Mouse (Mus musculus) small intestine, adult 2 months (tissue): Measurements from ENCODE around the gene Map3k6. TPM values are rescaled to one million over a fixed set of nuclear protein-coding genes. Genes with fewer than 3 reads are reported as not detected.
A peak's percentile ranks its signal among the peaks of the same experiment; 100 is the strongest.

Experiments used
- H3K27ac ChIP-seq: fragments of 200-500 bp; 2 replicates; pipeline ENCODE4 v1.5.1; 2012; ENCODE audit warnings: low read depth, low read length, control low read depth, inconsistent platforms; ENCODE audit not compliant: insufficient read depth
- H3K27me3 ChIP-seq: fragments of 200-500 bp; 2 replicates; pipeline ENCODE4 v1.6.1; 2012; ENCODE audit warnings: mild to moderate bottlenecking, moderate library complexity, low read length, inconsistent platforms; ENCODE audit not compliant: control insufficient read depth, insufficient read depth
- H3K36me3 ChIP-seq: fragments of 200-500 bp; 2 replicates; pipeline ENCODE4 v1.6.1; 2012; ENCODE audit warnings: mild to moderate bottlenecking, low read length, control low read depth, inconsistent platforms; ENCODE audit not compliant: control insufficient read depth, insufficient read depth
- H3K4me1 ChIP-seq: fragments of 200-500 bp; 2 replicates; pipeline ENCODE4 v1.6.1; 2012; ENCODE audit warnings: low read length, inconsistent platforms, mixed read lengths; ENCODE audit not compliant: control insufficient read depth, insufficient read depth, insufficient read length
- H3K4me3 ChIP-seq: fragments of 200-500 bp; 2 replicates; pipeline ENCODE4 v1.5.1; 2012; ENCODE audit warnings: low read depth, mild to moderate bottlenecking, control low read depth, inconsistent platforms, low read length, moderate library complexity
- CTCF ChIP-seq: fragments of 200-500 bp; IDR thresholded peaks from 2 replicates; pipeline ENCODE4 v1.5.1; 2012; ENCODE audit warnings: low read depth, mild to moderate bottlenecking, control low read depth, inconsistent platforms, low read length, moderate library complexity, mixed read lengths; ENCODE audit not compliant: insufficient replicate concordance, insufficient read length; ENCODE audit errors: extremely low read depth
- POLR2A ChIP-seq: fragments of 200-500 bp; IDR thresholded peaks from 2 replicates; pipeline ENCODE4 v1.6.1; 2012; ENCODE audit warnings: low read depth, mild to moderate bottlenecking, control low read depth, inconsistent platforms, low read length, moderate library complexity
- WGBS: fragments of 180-500 bp; shearing (Covaris S2); methylation state at CpG from one replicate; pipeline ENCODE4 v1.1.7; 2018; 5-methylcytosine and 5-hydroxymethylcytosine counted together
- polyA plus RNA-seq: library from polyadenylated mRNA; depleted of rRNA; stranded (reverse); fragments of >200 nt; gene quantifications from 2 replicates; pipeline ENCODE4 v1.2.3, GENCODE M21; 2012

Map3k6 gene
- polyA plus RNA-seq, 1 experiment = 75.5 TPM

GRCm38 (mm10) chr4:133198337-133199180, 42.1 kb upstream of the Map3k6 start:
- Histone ChIP-seq H3K27me3 (no peaks in the 10 kb centered on the region), H3K4me3 (no peak overlapping the region), H3K36me3 (peaks cover 40% of the 10 kb centered on the region), H3K4me1 (peaks cover 20% of the 10 kb centered on the region), H3K27ac (no peak overlapping the region)
- no peak for TF ChIP-seq CTCF
- no peak for TF ChIP-seq POLR2A
- WGBS = 76% methylated on average over 19 of the region's 19 CpGs

- 84% methylated on average over 6 of the region's 6 CpGs for WGBS
- TF ChIP-seq POLR2A (no peak), CTCF (no peak)
- H3K27me3 ChIP-seq = no peaks in the 10 kb centered on the region
- H3K4me3 ChIP-seq = no peak overlapping the region
- no peak overlapping the region for H3K27ac ChIP-seq
- peaks cover 30% of the 10 kb centered on the region for H3K36me3 ChIP-seq
- H3K4me1 ChIP-seq = peaks cover 20% of the 10 kb centered on the region
Observed at GRCm38 (mm10) chr4:133199743-133200142, 40.9 kb upstream of the Map3k6 start.

GRCm38 (mm10) chr4:133200343-133200742, 40.3 kb upstream of the Map3k6 start:
- no peaks in the 10 kb centered on the region for H3K27me3 ChIP-seq
- no peak overlapping the region for H3K4me3 ChIP-seq
- peaks cover 20% of the 10 kb centered on the region for H3K4me1 ChIP-seq
- H3K36me3 ChIP-seq = peaks cover 25% of the 10 kb centered on the region
- TF ChIP-seq CTCF (no peak), POLR2A (no peak)
- peak overlapping the region; percentile 44; the same call in 1 of the 2 replicates for H3K27ac ChIP-seq
- 48% methylated on average over 21 of the region's 21 CpGs for WGBS

GRCm38 (mm10) chr4:133201006-133201771, 39.4 kb upstream of the Map3k6 start:
- Histone ChIP-seq H3K27ac (peak overlapping the region; percentile 44), H3K4me3 (no peak overlapping the region), H3K4me1 (peaks cover 20% of the 10 kb centered on the region), H3K27me3 (no peaks in the 10 kb centered on the region), H3K36me3 (peaks cover 17% of the 10 kb centered on the region)
- WGBS = 26% methylated on average over 7 of the region's 8 CpGs
- TF ChIP-seq POLR2A = no peak
- peak; percentile 71 for TF ChIP-seq CTCF

- H3K36me3 ChIP-seq = peaks cover 8% of the 10 kb centered on the region; the same call in 1 of the 2 replicates
- H3K27ac ChIP-seq = no peak overlapping the region
- H3K27me3 ChIP-seq = no peaks in the 10 kb centered on the region
- no peak for TF ChIP-seq POLR2A
- no peak for TF ChIP-seq CTCF
- peaks cover 20% of the 10 kb centered on the region for H3K4me1 ChIP-seq
- 93% methylated on average over 3 of the region's 3 CpGs for WGBS
- no peak overlapping the region for H3K4me3 ChIP-seq
Observed at GRCm38 (mm10) chr4:133202254-133202653, 38.4 kb upstream of the Map3k6 start.

- 82% methylated on average over 3 of the region's 3 CpGs for WGBS
- H3K27ac ChIP-seq = no peak overlapping the region
- TF ChIP-seq CTCF (no peak), POLR2A (no peak)
- peaks cover 20% of the 10 kb centered on the region for H3K4me1 ChIP-seq
- no peaks in the 10 kb centered on the region for H3K27me3 ChIP-seq
- 0 out of 2 replicates have a peak, but pooled peaks cover under 1% of the 10 kb centered on the region for H3K36me3 ChIP-seq
- no peak overlapping the region for H3K4me3 ChIP-seq
Observed at GRCm38 (mm10) chr4:133203591-133203990, 37.0 kb upstream of the Map3k6 start.

- Histone ChIP-seq H3K4me1 (peaks cover 20% of the 10 kb centered on the region), H3K4me3 (no peak overlapping the region), H3K27ac (no peak overlapping the region), H3K36me3 (no peaks in the 10 kb centered on the region), H3K27me3 (no peaks in the 10 kb centered on the region)
- no peak for TF ChIP-seq CTCF
- WGBS = 65% methylated on average over 7 of the region's 7 CpGs
Observed at GRCm38 (mm10) chr4:133204379-133204778, 36.2 kb upstream of the Map3k6 start.
